In the genomic region with DNA sequence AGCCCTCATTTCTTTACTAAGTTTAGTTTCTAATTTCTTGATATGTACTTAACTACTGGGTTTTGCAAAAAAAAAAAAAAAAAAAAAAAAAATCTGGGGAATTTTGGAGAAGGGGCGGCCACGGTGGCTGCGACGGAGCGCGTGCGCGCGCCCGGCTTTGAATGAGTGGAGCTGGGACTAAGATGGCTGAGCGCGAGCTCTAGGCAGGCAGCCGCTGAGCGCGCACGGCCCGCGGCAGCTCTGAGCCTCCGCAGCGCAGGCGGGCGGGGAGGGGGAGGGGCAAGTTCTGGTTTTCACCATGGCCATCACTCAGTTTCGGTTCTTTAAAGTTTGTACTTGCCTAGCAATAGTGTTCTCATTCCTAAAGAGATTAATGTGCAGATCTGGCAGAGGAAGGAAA, we compare ENCODE assay signal across 8 mouse cellular contexts.
DNase-seq lines count a peak whose midpoint lies in the region; ATAC-seq and TF ChIP-seq lines count a peak whose summit lies in the region.

No protein-coding gene starts in this region.

- no peaks in the 10 kb centered on the region for H3K36me3 ChIP-seq in hindbrain, embryonic 15.5 days

- WGBS in hindbrain, embryonic 15.5 days, result under 1% methylated on average over 23 of the region's 23 CpGs

- H3K27ac ChIP-seq in cortical plate, adult 2 months (ENCODE audit: insufficient read depth, low read length), result peak overlapping the region; percentile 75; the same call in 1 of the 2 replicates
- H3K27ac ChIP-seq in gastrocnemius, adult 2 months, result peak overlapping the region; percentile 59
- 0 out of 2 replicates have a peak overlapping the region, but pooled peaks have one; percentile 34 for H3K27ac ChIP-seq in hindbrain, embryonic 15.5 days (replicated peaks)

- peak; percentile 85 for DNase-seq in adrenal gland, adult 2 months
- peak; percentile 80 for DNase-seq in gastrocnemius, adult 2 months
- peak; percentile 60 to 80 for DNase-seq in left cerebral cortex, adult 18-20 months (ENCODE audit: low spot score in 2 of 2)
- peak; percentile 85 to 86 for DNase-seq in lung, postnatal 4 days
- DNase-seq in right cerebral cortex, adult 2 months (ENCODE audit: low spot score in 2 of 2), result peak; percentile 68 to 73
- peak; percentile 51 for DNase-seq in urinary bladder, adult 2 months (ENCODE audit: low spot score)

- no peak for TF ChIP-seq CTCF in cortical plate, adult 2 months (IDR thresholded peaks at IDR 0.05; ENCODE audit: extremely low read depth, insufficient read depth, low read length)
- no peak for TF ChIP-seq CTCF in gastrocnemius, adult 2 months (IDR thresholded peaks at IDR 0.05)

- H3K9me3 ChIP-seq in hindbrain, embryonic 15.5 days, result no peaks in the 10 kb centered on the region

- peak overlapping the region; percentile 51 for H3K4me2 ChIP-seq in hindbrain, embryonic 15.5 days

- no peak overlapping the region for H3K9ac ChIP-seq in hindbrain, embryonic 15.5 days

- no peak for TF ChIP-seq POLR2A in cortical plate, adult 2 months (IDR thresholded peaks at IDR 0.05; ENCODE audit: extremely low read depth, insufficient read depth, low read length)

- H3K27me3 ChIP-seq in hindbrain, embryonic 15.5 days, result no peaks in the 10 kb centered on the region

- peak; percentile 69; the same call in 1 of the 2 replicates for ATAC-seq in hindbrain, embryonic 15.5 days (ENCODE audit: low FRiP score, low read depth)

- peaks cover 6% of the 10 kb centered on the region; the same call in 1 of the 2 replicates for H3K4me1 ChIP-seq in cortical plate, adult 2 months (ENCODE audit: control insufficient read depth, insufficient read depth, low read length)
- H3K4me1 ChIP-seq in hindbrain, embryonic 15.5 days (replicated peaks), result peaks cover 15% of the 10 kb centered on the region

- intact Hi-C loops in gastrocnemius, adult 2 months (cut with DNase I), result no loop called here

- H3K4me3 ChIP-seq in cortical plate, adult 2 months (ENCODE audit: insufficient read depth, low read length), result peak overlapping the region; percentile 33; the same call in 1 of the 2 replicates
- H3K4me3 ChIP-seq in gastrocnemius, adult 2 months, result peak overlapping the region; percentile 64
- peak overlapping the region; percentile 29 for H3K4me3 ChIP-seq in hindbrain, embryonic 15.5 days

Comparison
In these comparisons a context has a peak if more than half of its experiments do, and no peak if none do; other contexts are left out.
1. Peak in every context shown above with its lines: DNase-seq, ATAC-seq, H3K4me3 ChIP-seq and H3K27ac ChIP-seq.